In genomic region chr2:73590106-73590505, GRCm38 (mm10) we compare ENCODE assay signal across 11 mouse cellular contexts. TPM values are rescaled to one million over a fixed set of nuclear protein-coding genes. Genes with fewer than 3 reads are reported as not detected.
DNase-seq lines count a peak whose midpoint lies in the region; ATAC-seq and TF ChIP-seq lines count a peak whose summit lies in the region.
"Had no signal": no experiment of that assay in that cellular context is flagged by ENCODE, and none has a peak within 500 bp of the region (broad histone marks: within the 10 kb centered on the region; RNA-seq: fewer than 3 reads in every experiment).

No protein-coding gene starts in this region.

- peak overlapping the region; percentile 59 for H3K4me2 ChIP-seq in kidney, embryonic 15.5 days
- H3K4me2 ChIP-seq in embryonic facial prominence, embryonic 12.5 days (replicated peaks), result peak overlapping the region; percentile 59
- H3K4me2 ChIP-seq in intestine, embryonic 15.5 days (replicated peaks), result peak overlapping the region; percentile 47
- H3K4me2 ChIP-seq in neural tube, embryonic 11.5 days (ENCODE audit: low read depth), result peak overlapping the region; percentile 40

- DNase-seq in kidney, adult 2 months, result no peak
- peak; percentile 59 for DNase-seq in neural tube, embryonic 11.5 days (ENCODE audit: low spot score)
- DNase-seq in adrenal gland, adult 18-20 months (ENCODE audit: low spot score in 2 of 2), result no peak
- DNase-seq in cerebellum, postnatal 25 days, result no peak
- no peak for DNase-seq in cerebellum, postnatal 4 days (ENCODE audit: low spot score in 2 of 2)
- DNase-seq: heart, postnatal 36 days; spleen, adult 18-20 months had no signal

- H3K4me1 ChIP-seq in kidney, embryonic 15.5 days, result peaks cover 38% of the 10 kb centered on the region
- H3K4me1 ChIP-seq in kidney, adult 2 months (ENCODE audit: control insufficient read depth, insufficient read depth, low read length), result no peaks in the 10 kb centered on the region; the same call in 1 of the 2 replicates
- H3K4me1 ChIP-seq in embryonic facial prominence, embryonic 12.5 days, result peaks cover 36% of the 10 kb centered on the region
- peaks cover 27% of the 10 kb centered on the region for H3K4me1 ChIP-seq in intestine, embryonic 15.5 days (replicated peaks)
- H3K4me1 ChIP-seq in neural tube, embryonic 11.5 days (ENCODE audit: control insufficient read depth, insufficient read depth, low read length), result peaks cover 12% of the 10 kb centered on the region; the same call in 1 of the 2 replicates

- H3K27ac ChIP-seq in kidney, embryonic 15.5 days, result no peak overlapping the region
- no peak overlapping the region for H3K27ac ChIP-seq in kidney, adult 2 months (ENCODE audit: insufficient read depth, low read depth, low read length)
- no peak overlapping the region for H3K27ac ChIP-seq in embryonic facial prominence, embryonic 12.5 days
- H3K27ac ChIP-seq in intestine, embryonic 15.5 days, result no peak overlapping the region
- no peak overlapping the region for H3K27ac ChIP-seq in neural tube, embryonic 11.5 days (ENCODE audit: low read depth, low read length)
- H3K27ac ChIP-seq: macrophage had no signal

- peak; percentile 69 for ATAC-seq in kidney, embryonic 15.5 days (replicated peaks; ENCODE audit: low FRiP score)
- ATAC-seq in embryonic facial prominence, embryonic 12.5 days (ENCODE audit: insufficient number of reproducible peaks, insufficient read depth, low FRiP score, low TSS enrichment), result no peak
- peak; percentile 60 for ATAC-seq in intestine, embryonic 15.5 days
- ATAC-seq in neural tube, embryonic 11.5 days (ENCODE audit: insufficient read depth, low FRiP score, low TSS enrichment), result no peak

- WGBS in kidney, embryonic 15.5 days, result 9% methylated on average over 12 of the region's 12 CpGs
- WGBS in kidney, adult 2 months, result 37% methylated on average over 12 of the region's 12 CpGs
- 10% methylated on average over 12 of the region's 12 CpGs for WGBS in embryonic facial prominence, embryonic 12.5 days
- WGBS in intestine, embryonic 15.5 days, result 8% methylated on average over 12 of the region's 12 CpGs
- WGBS in neural tube, embryonic 11.5 days, result 11% methylated on average over 12 of the region's 12 CpGs

- no peaks in the 10 kb centered on the region for H3K36me3 ChIP-seq in kidney, embryonic 15.5 days
- H3K36me3 ChIP-seq in kidney, adult 2 months (ENCODE audit: control insufficient read depth, insufficient read depth, low read length), result no peaks in the 10 kb centered on the region
- H3K36me3 ChIP-seq in embryonic facial prominence, embryonic 12.5 days, result no peaks in the 10 kb centered on the region
- no peaks in the 10 kb centered on the region for H3K36me3 ChIP-seq in intestine, embryonic 15.5 days
- H3K36me3 ChIP-seq in neural tube, embryonic 11.5 days (ENCODE audit: control insufficient read depth, insufficient read depth, low read length), result no peaks in the 10 kb centered on the region

- peak overlapping the region; percentile 3; the same call in 1 of the 2 replicates for H3K9ac ChIP-seq in kidney, embryonic 15.5 days
- H3K9ac ChIP-seq in embryonic facial prominence, embryonic 12.5 days, result peak overlapping the region; percentile 27; the same call in 1 of the 2 replicates
- H3K9ac ChIP-seq in intestine, embryonic 15.5 days, result no peak overlapping the region
- no peak overlapping the region for H3K9ac ChIP-seq in neural tube, embryonic 11.5 days (ENCODE audit: low read length)

- H3K4me3 ChIP-seq in kidney, embryonic 15.5 days (replicated peaks), result peak overlapping the region; percentile 32
- no peak overlapping the region for H3K4me3 ChIP-seq in kidney, adult 2 months (ENCODE audit: insufficient read depth, low read depth, low read length)
- H3K4me3 ChIP-seq in embryonic facial prominence, embryonic 12.5 days, result peak overlapping the region; percentile 24
- H3K4me3 ChIP-seq in intestine, embryonic 15.5 days (replicated peaks), result peak overlapping the region; percentile 5
- H3K4me3 ChIP-seq in neural tube, embryonic 11.5 days (ENCODE audit: low read depth, low read length), result peak overlapping the region; percentile 18; the same call in 1 of the 2 replicates

- H3K9me3 ChIP-seq in kidney, embryonic 15.5 days (replicated peaks), result no peaks in the 10 kb centered on the region
- no peaks in the 10 kb centered on the region for H3K9me3 ChIP-seq in embryonic facial prominence, embryonic 12.5 days
- no peaks in the 10 kb centered on the region for H3K9me3 ChIP-seq in intestine, embryonic 15.5 days
- H3K9me3 ChIP-seq in neural tube, embryonic 11.5 days (ENCODE audit: control insufficient read depth, low read length), result no peaks in the 10 kb centered on the region

- no peak for TF ChIP-seq CTCF in kidney, adult 2 months (conservative IDR thresholded peaks at IDR 0.05; ENCODE audit: insufficient read depth, insufficient read length, low read depth, low read length)

- H3K27me3 ChIP-seq in kidney, embryonic 15.5 days, result peaks cover 4% of the 10 kb centered on the region; the same call in 1 of the 2 replicates
- H3K27me3 ChIP-seq in kidney, adult 2 months (replicated peaks; ENCODE audit: control insufficient read depth, insufficient read depth, low read length), result no peaks in the 10 kb centered on the region
- H3K27me3 ChIP-seq in embryonic facial prominence, embryonic 12.5 days, result no peaks in the 10 kb centered on the region
- no peaks in the 10 kb centered on the region for H3K27me3 ChIP-seq in intestine, embryonic 15.5 days (replicated peaks)
- no peaks in the 10 kb centered on the region for H3K27me3 ChIP-seq in neural tube, embryonic 11.5 days (ENCODE audit: control insufficient read depth, insufficient read depth, low read length)

- no peak for TF ChIP-seq POLR2A in kidney, adult 2 months (IDR thresholded peaks at IDR 0.05; ENCODE audit: low read depth, low read length)

RNA-seq across cellular contexts. Expression of gene Chrna1, which starts 10.0 kb away (rescaled TPM):
- polyA plus RNA-seq in kidney, embryonic 15.5 days (2015; fragmentation: Nextera tagmentation; extraction: Ambion mirVana), result 1.3 and 1.4 TPM in 2 replicates
- not detected in 2 replicates for polyA plus RNA-seq in kidney, adult 2 months (2012; rRNA removed)
- polyA plus RNA-seq in embryonic facial prominence, embryonic 12.5 days (2016; fragmentation: Nextera tagmentation; extraction: Ambion mirVana), result 4.0 and 5.4 TPM in 2 replicates
- 0.18 and 0.25 TPM in 2 replicates for polyA plus RNA-seq in intestine, embryonic 15.5 days (2015; fragmentation: Nextera tagmentation; extraction: Ambion mirVana)
- polyA plus RNA-seq in neural tube, embryonic 11.5 days (2014; fragmentation: Nextera tagmentation; extraction: Ambion mirVana), result 2.0 and 2.4 TPM in 2 replicates
- total RNA-seq in adrenal gland, adult 18-20 months (2021), result not detected
- total RNA-seq: heart, postnatal 36 days had no signal
- polyA plus RNA-seq: macrophage had no signal

Comparison
In these comparisons a context has a peak if more than half of its experiments do, and no peak if none do; other contexts are left out.
1. ATAC-seq: peak in kidney, embryonic 15.5 days (single experiment) and intestine, embryonic 15.5 days (single experiment); none in embryonic facial prominence, embryonic 12.5 days (single experiment) and neural tube, embryonic 11.5 days (single experiment).
2. H3K9ac ChIP-seq: peak in kidney, embryonic 15.5 days (single experiment) and embryonic facial prominence, embryonic 12.5 days (single experiment); none in intestine, embryonic 15.5 days (single experiment) and neural tube, embryonic 11.5 days (single experiment).
3. Peak in every context shown above with its lines, with median percentiles within 50 percentile points of each other: H3K4me2 ChIP-seq.